Mouse (Mus musculus): ENCODE data around the gene Cd4.

Gene Cd4

DNA sequence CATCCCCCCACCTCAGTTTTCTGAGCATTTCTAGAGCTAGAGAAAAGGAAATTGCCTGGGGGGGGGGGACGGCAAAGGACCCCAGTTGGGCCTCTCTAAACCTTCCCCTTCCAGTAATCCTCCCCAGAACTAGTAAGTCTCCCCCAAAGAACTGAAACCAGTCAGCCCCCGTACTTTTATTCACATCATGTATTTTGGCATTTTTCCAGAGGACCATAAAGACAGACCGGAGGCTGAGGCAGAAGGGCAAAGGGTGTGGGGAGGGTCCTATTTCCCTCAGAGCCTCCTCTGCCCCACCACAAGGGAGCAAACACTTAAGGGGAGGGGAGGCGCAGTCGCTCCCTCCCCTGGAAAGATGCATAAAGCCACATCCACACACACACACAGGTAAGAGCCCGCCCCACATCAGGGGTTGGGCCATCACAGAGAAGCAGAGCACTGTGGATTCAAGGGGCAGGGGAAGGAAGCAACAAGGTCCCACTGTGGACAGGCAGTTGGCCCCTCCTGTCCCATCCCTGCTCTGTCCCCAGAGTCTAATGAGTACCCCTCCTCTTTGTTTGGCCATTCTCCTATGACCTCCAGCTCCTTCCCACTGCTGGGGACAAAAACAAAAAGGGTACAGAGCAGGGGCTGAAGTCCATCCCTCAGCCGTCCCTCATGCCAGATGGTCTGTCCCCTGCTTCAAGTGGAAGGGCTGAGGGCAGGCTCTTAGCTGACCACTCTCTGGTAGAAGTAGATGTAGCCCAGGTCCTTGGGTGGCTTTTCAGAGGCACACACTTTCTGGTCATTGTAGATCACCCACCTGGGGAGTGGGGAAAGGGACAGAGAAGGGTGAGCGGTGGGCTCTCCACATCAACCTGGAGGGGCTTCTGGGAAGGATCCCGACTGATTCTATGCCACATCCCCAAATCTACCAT, 72.9 kb downstream of the Cd4 start:
- DNase-seq (ENCODE audit: low read depth, low spot score) = no peak

Measured in 3T3-L1 (cell line).